Mouse (Mus musculus): Measurements from ENCODE around the gene Bhlhe23. TPM values are rescaled to one million over a fixed set of nuclear protein-coding genes. Genes with fewer than 3 reads are reported as not detected.

Gene Bhlhe23
- total and polyA plus RNA-seq, 3 experiments = not detected

GRCm38 (mm10) chr2:180795597-180795996, 18.9 kb upstream of the Bhlhe23 start:
- Histone ChIP-seq H3K79me2 (ENCODE audit: control insufficient read depth, insufficient read depth, low read length, poor library complexity) (no peaks in the 10 kb centered on the region), H3K36me3 (ENCODE audit: control insufficient read depth in 1 of 2, insufficient read depth in 2 of 2, low read length in 2 of 2) (no peaks in the 10 kb centered on the region), H3K4me1 (ENCODE audit: control insufficient read depth in 1 of 2, insufficient read depth in 2 of 2, low read length in 2 of 2) (no peaks in the 10 kb centered on the region), H3K4me3 (ENCODE audit: control insufficient read depth in 1 of 2, insufficient read depth in 1 of 2, low read depth in 2 of 2, low read length in 2 of 2) (no peak overlapping the region), H3K27ac (ENCODE audit: control insufficient read depth, low read depth, low read length) (no peak overlapping the region), H3K9ac (ENCODE audit: control insufficient read depth, low read depth, low read length, poor library complexity, severe bottlenecking) (no peak overlapping the region), H3K27me3 (ENCODE audit: control insufficient read depth in 1 of 2, insufficient read depth in 2 of 2, low read length in 2 of 2) (no peaks in the 10 kb centered on the region), H3K9me3 (replicated peaks; ENCODE audit: insufficient read depth, low read length) (no peaks in the 10 kb centered on the region)
- TF ChIP-seq ZNF384 (IDR thresholded peaks at IDR 0.05; ENCODE audit: low read depth, low read length) (no peak), RCOR1 (IDR thresholded peaks at IDR 0.05; ENCODE audit: low read depth, low read length) (no peak), NRF1 (IDR thresholded peaks at IDR 0.05; ENCODE audit: insufficient read depth, low read depth, low read length, poor library complexity, severe bottlenecking) (no peak), RAD21 (IDR thresholded peaks at IDR 0.05; ENCODE audit: low read depth, low read length) (no peak), CHD1 (IDR thresholded peaks at IDR 0.05; ENCODE audit: low read depth, low read length) (no peak), MAZ (IDR thresholded peaks at IDR 0.05; ENCODE audit: low read depth, low read length) (no peak), KAT2A (conservative IDR thresholded peaks at IDR 0.05; ENCODE audit: low read depth, low read length) (no peak), GABPA (IDR thresholded peaks at IDR 0.05; ENCODE audit: low read depth, low read length) (no peak), ZKSCAN1 (IDR thresholded peaks at IDR 0.05; ENCODE audit: low read depth, low read length) (no peak), MXI1 (IDR thresholded peaks at IDR 0.05; ENCODE audit: low read depth, low read length) (no peak)
- DNase-seq (ENCODE audit: low read depth, low spot score) = no peak

DNA sequence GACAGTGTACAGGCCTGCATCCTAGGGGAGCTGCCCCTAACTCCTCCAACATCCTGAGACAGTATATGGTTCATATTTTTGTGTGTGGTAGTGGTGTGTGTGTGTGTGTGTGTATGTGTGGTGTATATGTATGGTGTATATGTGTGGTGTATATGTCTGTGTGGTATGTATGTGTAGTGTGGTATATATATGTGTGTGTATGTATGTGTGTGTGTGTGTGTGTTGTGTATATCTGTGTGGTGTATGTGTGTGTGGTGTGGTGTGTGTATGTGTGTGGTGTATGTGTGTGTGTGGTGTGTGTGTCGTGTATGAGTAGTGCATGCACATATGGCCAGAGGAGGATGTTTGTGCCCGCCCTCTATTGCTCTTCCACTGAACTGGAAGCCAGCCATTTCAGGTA, 17.7 kb upstream of the Bhlhe23 start:
- no peaks in the 10 kb centered on the region for H3K36me3 ChIP-seq (ENCODE audit: control insufficient read depth in 1 of 2, insufficient read depth in 2 of 2, low read length in 2 of 2)
- no peak overlapping the region for H3K27ac ChIP-seq (ENCODE audit: control insufficient read depth, low read depth, low read length)
- no peak for DNase-seq (ENCODE audit: low read depth, low spot score)
- no peak overlapping the region for H3K9ac ChIP-seq (ENCODE audit: control insufficient read depth, low read depth, low read length, poor library complexity, severe bottlenecking)
- H3K9me3 ChIP-seq (replicated peaks; ENCODE audit: insufficient read depth, low read length) = no peaks in the 10 kb centered on the region
- H3K4me3 ChIP-seq (ENCODE audit: control insufficient read depth in 1 of 2, insufficient read depth in 1 of 2, low read depth in 2 of 2, low read length in 2 of 2) = no peak overlapping the region
- no peaks in the 10 kb centered on the region for H3K79me2 ChIP-seq (ENCODE audit: control insufficient read depth, insufficient read depth, low read length, poor library complexity)
- TF ChIP-seq ZKSCAN1 (IDR thresholded peaks at IDR 0.05; ENCODE audit: low read depth, low read length) (no peak), TAL1 (IDR thresholded peaks at IDR 0.05; ENCODE audit: low read length) (no peak), SIN3A (IDR thresholded peaks at IDR 0.05; ENCODE audit: low read length) (no peak), CHD1 (IDR thresholded peaks at IDR 0.05; ENCODE audit: low read depth, low read length) (no peak), SMC3 (IDR thresholded peaks at IDR 0.05; ENCODE audit: low read depth, low read length) (no peak), MAFK (IDR thresholded peaks at IDR 0.05; ENCODE audit: borderline replicate concordance, low read depth, low read length) (no peak), ZNF384 (IDR thresholded peaks at IDR 0.05; ENCODE audit: low read depth, low read length) (no peak), CHD2 (IDR thresholded peaks at IDR 0.05; ENCODE audit: low read length) (no peak), KAT2A (conservative IDR thresholded peaks at IDR 0.05; ENCODE audit: low read depth, low read length) (no peak), BHLHE40 (IDR thresholded peaks at IDR 0.05; ENCODE audit: borderline replicate concordance, low read depth, low read length) (no peak), GATA1 (IDR thresholded peaks at IDR 0.05; ENCODE audit: low read depth, low read length) (no peak), RAD21 (IDR thresholded peaks at IDR 0.05; ENCODE audit: low read depth, low read length) (no peak), USF1 (IDR thresholded peaks at IDR 0.05; ENCODE audit: low read depth, low read length) (no peak), MAZ (IDR thresholded peaks at IDR 0.05; ENCODE audit: low read depth, low read length) (no peak)
- H3K27me3 ChIP-seq (ENCODE audit: control insufficient read depth in 1 of 2, insufficient read depth in 2 of 2, low read length in 2 of 2) = no peaks in the 10 kb centered on the region; a peak in 1 of 4 replicates
- H3K4me1 ChIP-seq (ENCODE audit: control insufficient read depth in 1 of 2, insufficient read depth in 2 of 2, low read length in 2 of 2) = no peaks in the 10 kb centered on the region

All from MEL (cell line).